In genomic region chr9:3022316-3023008, GRCm38 (mm10) we compare ENCODE assay signal across 13 mouse cellular contexts. TPM values are rescaled to one million over a fixed set of nuclear protein-coding genes. Genes with fewer than 3 reads are reported as not detected.
DNase-seq lines count a peak whose midpoint lies in the region; TF ChIP-seq lines count a peak whose summit lies in the region.
"Not testable (repeated sequence)": the region's sequence is repeated elsewhere in the genome, so short reads cannot be mapped to it uniquely, and the experiment has no call there.
"Had no signal": no experiment of that assay in that cellular context is flagged by ENCODE, and none has a peak within 500 bp of the region (broad histone marks: within the 10 kb centered on the region; RNA-seq: fewer than 3 reads in every experiment).

No protein-coding gene starts in this region.

- not testable (repeated sequence) for H3K4me3 ChIP-seq in liver, adult 2 months (ENCODE audit: insufficient read depth, low read depth, low read length)

- intact Hi-C loops in heart, postnatal 10 days (cut with DNase I): not testable (repeated sequence)

- not testable (repeated sequence) for H3K27ac ChIP-seq in liver, adult 2 months (replicated peaks; ENCODE audit: insufficient read depth, low read depth, low read length)

- 74% methylated on average over 11 of the region's 13 CpGs for WGBS in liver, adult 2 months

- H3K36me3 ChIP-seq in liver, adult 2 months (ENCODE audit: control insufficient read depth, insufficient read depth, low read length): not testable (repeated sequence)

- not testable (repeated sequence) for TF ChIP-seq CTCF in liver, adult 2 months (IDR thresholded peaks at IDR 0.05; ENCODE audit: low read depth, low read length)

- DNase-seq in 3T3-L1 (ENCODE audit: low read depth, low spot score): peak; percentile 29
- peak; percentile 62 for DNase-seq in adrenal gland, adult 8-10 months
- DNase-seq in fibroblast of lung, adult 2 months (ENCODE audit: low read depth): peak; percentile 18
- peak; percentile 65 to 79 for DNase-seq in heart, postnatal 10 days
- peak; percentile 78 to 83 for DNase-seq in layer of hippocampus, adult 18-20 months (ENCODE audit: low spot score in 2 of 2)
- DNase-seq in liver, adult 2 months (ENCODE audit: extremely low read depth, low read depth, low spot score): peak; percentile 31
- peak; percentile 15 for DNase-seq in neural tube, embryonic 10.5 days (ENCODE audit: extremely low spot score, low spot score)
- peak; percentile 85 for DNase-seq in testis, postnatal 10 days (ENCODE audit: low spot score)

- H3K27me3 ChIP-seq in liver, adult 2 months (ENCODE audit: control insufficient read depth, insufficient read depth, low read length): not testable (repeated sequence)

- not testable (repeated sequence) for H3K4me1 ChIP-seq in liver, adult 2 months (ENCODE audit: control insufficient read depth, insufficient read depth, low read length)

- not testable (repeated sequence) for TF ChIP-seq POLR2A in liver, adult 2 months (IDR thresholded peaks at IDR 0.05; ENCODE audit: extremely low read depth, insufficient read depth, low read length)

- not testable (repeated sequence) for H3K79me2 ChIP-seq in liver, adult 2 months (ENCODE audit: control insufficient read depth, insufficient read depth, low read length)

- H3K9ac ChIP-seq in liver, adult 2 months (ENCODE audit: low read depth, low read length): not testable (repeated sequence)

RNA-seq across cellular contexts. Expression of gene Gm10718, which starts 0.9 kb away (rescaled TPM):
- 1 to 10 TPM in 2 of 4 experiments, not detected in 2; 1.1 to 1.5 TPM for total RNA-seq in adrenal gland, adult 8-10 months (2022)
- under 1 TPM in 1 of 2 experiments, not detected in 1; 0.99 TPM for total RNA-seq in heart, postnatal 10 days (2021)
- under 1 TPM in 1 of 2 experiments, not detected in 1; 0.87 TPM for total RNA-seq in layer of hippocampus, adult 18-20 months (2021)
- 0.46 and 4.8 TPM in 2 replicates for total RNA-seq in liver, adult 2 months (2014; rRNA removed)
- not detected in 2 replicates for polyA plus RNA-seq in liver, adult 2 months (2012; rRNA removed)
- polyA plus RNA-seq: limb, embryonic 11.5 days; midbrain, embryonic 16.5 days had no signal

RNA-seq across cellular contexts. Expression of gene Gm10717, which starts 2.8 kb away (rescaled TPM):
- under 1 TPM in 2 of 4 experiments, not detected in 2; 0.52 to 0.62 TPM for total RNA-seq in adrenal gland, adult 8-10 months (2022)
- not detected for total RNA-seq in heart, postnatal 10 days (2021)
- not detected for total RNA-seq in layer of hippocampus, adult 18-20 months (2021)
- not detected in 2 replicates for total RNA-seq in liver, adult 2 months (2014; rRNA removed)
- polyA plus RNA-seq in liver, adult 2 months (2012; rRNA removed): not detected in 2 replicates
- polyA plus RNA-seq: limb, embryonic 11.5 days had no signal

RNA-seq across cellular contexts. Expression of gene Gm10719, which starts 5.3 kb away (rescaled TPM):
- under 1 TPM; 0.59 to 0.92 (median 0.78) TPM for total RNA-seq in adrenal gland, adult 8-10 months (2022)
- total RNA-seq in heart, postnatal 10 days (2021): not detected
- total RNA-seq in layer of hippocampus, adult 18-20 months (2021): not detected
- total RNA-seq in liver, adult 2 months (2014; rRNA removed): 0.46 and 1.1 TPM in 2 replicates
- polyA plus RNA-seq in liver, adult 2 months (2012; rRNA removed): not detected in 2 replicates
- polyA plus RNA-seq: heart, postnatal 0 days; limb, embryonic 11.5 days; midbrain, embryonic 16.5 days had no signal

RNA-seq across cellular contexts. Expression of gene Gm10720, which starts 7.0 kb away (rescaled TPM):
- not detected for total RNA-seq in adrenal gland, adult 8-10 months (2022)
- total RNA-seq in heart, postnatal 10 days (2021): not detected
- total RNA-seq in layer of hippocampus, adult 18-20 months (2021): not detected
- not detected in 2 replicates for total RNA-seq in liver, adult 2 months (2014; rRNA removed)
- polyA plus RNA-seq in liver, adult 2 months (2012; rRNA removed): not detected in 2 replicates
- polyA plus RNA-seq: CD4-positive, CD25-positive, alpha-beta regulatory T cell, adult 4 months; heart, postnatal 0 days; limb, embryonic 11.5 days; midbrain, embryonic 16.5 days; stomach, embryonic 14.5 days had no signal

RNA-seq across cellular contexts. Expression of gene Gm10721, which starts 9.5 kb away (rescaled TPM):
- total RNA-seq in adrenal gland, adult 8-10 months (2022): 1 to 10 TPM in 1 of 4 experiments, not detected in 3; 1.3 TPM
- total RNA-seq in heart, postnatal 10 days (2021): not detected
- not detected for total RNA-seq in layer of hippocampus, adult 18-20 months (2021)
- total RNA-seq in liver, adult 2 months (2014; rRNA removed): 0.34 TPM in 1 of 2 replicates, not detected in the other
- polyA plus RNA-seq in liver, adult 2 months (2012; rRNA removed): not detected in 2 replicates
- polyA plus RNA-seq: heart, postnatal 0 days; limb, embryonic 11.5 days; midbrain, embryonic 16.5 days; stomach, embryonic 14.5 days had no signal

Comparison
In these comparisons a context has a peak if more than half of its experiments do, and no peak if none do; other contexts are left out.
1. DNase-seq: peak in every context shown above with its lines; median percentile 85 in testis, postnatal 10 days; 80 in layer of hippocampus, adult 18-20 months; 72 in heart, postnatal 10 days; 62 in adrenal gland, adult 8-10 months; 31 in liver, adult 2 months; 29 in 3T3-L1; 18 in fibroblast of lung, adult 2 months; 15 in neural tube, embryonic 10.5 days.